Mouse (Mus musculus) layer of hippocampus, postnatal 36 days (tissue): ENCODE data around the gene Pop7. TPM values are rescaled to one million over a fixed set of nuclear protein-coding genes. Genes with fewer than 3 reads are reported as not detected.

Source experiments
- DNase-seq, 2 experiments: peaks; one replicate each; pipeline ENCODE4 v3.0.0; 2022
- microRNA-seq, 2 experiments: library from miRNA; unstranded; fragments of <30 nt; microRNA quantifications; one replicate each; pipeline ENCODE4 v1.2.0; 2021
- total RNA-seq, 2 experiments: library from RNA; stranded (reverse); gene quantifications; 2 replicates each; pipeline ENCODE4 v1.2.3; 2021

Gene Pop7
- total RNA-seq, 2 experiments from 2014 or later = 32.5 to 37.0 TPM

- DNase-seq = no peak
Measured at GRCm38 (mm10) chr5:137500186-137500585, 2.1 kb downstream of the Pop7 start.

GRCm38 (mm10) chr5:137493831-137494230 lies 8.5 kb downstream of the Pop7 start:
- peak in 1 of 2 experiments; percentile 36 for DNase-seq

- DNase-seq = peak; percentile 44 to 56
Measured at GRCm38 (mm10) chr5:137491559-137491958, 10.8 kb downstream of the Pop7 start.

- no peak for DNase-seq
Measured at GRCm38 (mm10) chr5:137487616-137488015, 14.7 kb downstream of the Pop7 start.

- no peak for DNase-seq
Measured at GRCm38 (mm10) chr5:137485851-137486155, 16.5 kb downstream of the Pop7 start.

- DNase-seq = no peak
Measured at GRCm38 (mm10) chr5:137485071-137485850, 17.1 kb downstream of the Pop7 start.

GRCm38 (mm10) chr5:137481897-137482296 lies 20.4 kb downstream of the Pop7 start:
- peak in 1 of 2 experiments; percentile 13 for DNase-seq

GRCm38 (mm10) chr5:137481138-137481537 lies 21.2 kb downstream of the Pop7 start:
- peak; percentile 74 to 77 for DNase-seq

GRCm38 (mm10) chr5:137476964-137477363 lies 25.4 kb downstream of the Pop7 start, which contains the start of gene Zan:
Zan (minus strand) TSS chr5:137477064.
- no peak for DNase-seq

GRCm38 (mm10) chr5:137474351-137474750 lies 28.0 kb downstream of the Pop7 start:
- no peak for DNase-seq

- DNase-seq = no peak
Measured at GRCm38 (mm10) chr5:137472252-137472904, 29.9 kb downstream of the Pop7 start.

- no peak for DNase-seq
Measured at GRCm38 (mm10) chr5:137466946-137467345, 35.4 kb downstream of the Pop7 start.

GRCm38 (mm10) chr5:137465049-137465448 lies 37.3 kb downstream of the Pop7 start:
- DNase-seq = peak in 1 of 2 experiments; percentile 16

- DNase-seq = no peak
Measured at GRCm38 (mm10) chr5:137455866-137456591, 46.3 kb downstream of the Pop7 start.

GRCm38 (mm10) chr5:137455206-137455605 lies 47.1 kb downstream of the Pop7 start:
- no peak for DNase-seq

Small RNAs within 50 kb of the gene (microRNA-seq; reads per million reads assigned to microRNA genes)
- 1.8 to 2.1 reads per million in 2 experiments for gene Mir6418

Other genes with a start within 250 kb of the Pop7 start
- gene Ache, start 215.0 kb downstream of the Pop7 start, total RNA-seq = 10 to 100 TPM; 57.1 to 62.7 TPM
- gene Ufsp1, start 207.9 kb downstream of the Pop7 start, total RNA-seq = 10 to 100 TPM in 1 of 2 experiments, 1 to 10 TPM in 1; 8.6 to 12.2 TPM
- gene Srrt, start 194.8 kb downstream of the Pop7 start, total RNA-seq = 100 to 1,000 TPM; 209 to 228 TPM
- gene Trip6, start 188.1 kb downstream of the Pop7 start, total RNA-seq = 1 to 10 TPM; 5.8 to 6.9 TPM
- gene Slc12a9, start 168.9 kb downstream of the Pop7 start, total RNA-seq = 10 to 100 TPM; 27.4 to 28.3 TPM
- 1 to 10 TPM; 4.2 to 4.6 TPM for gene Ephb4, start 152.4 kb downstream of the Pop7 start, total RNA-seq
- under 1 TPM; 0.10 to 0.13 TPM for gene Zan, start 25.5 kb downstream of the Pop7 start, total RNA-seq
- gene Gigyf1, start 16.0 kb upstream of the Pop7 start, total RNA-seq = 10 to 100 TPM; 56.7 to 58.9 TPM
- not detected for gene Epo, start 30.7 kb upstream of the Pop7 start, total RNA-seq
- gene Gnb2, start 31.0 kb upstream of the Pop7 start, total RNA-seq = 100 to 1,000 TPM; 554 to 565 TPM
- 100 to 1,000 TPM; 127 to 138 TPM for gene Actl6b, start 51.0 kb upstream of the Pop7 start, total RNA-seq
- gene Tfr2, start 67.3 kb upstream of the Pop7 start, total RNA-seq = 10 to 100 TPM; 13.4 to 16.1 TPM
- gene Mospd3, start 98.5 kb upstream of the Pop7 start, total RNA-seq = 10 to 100 TPM; 26.0 to 27.4 TPM
- gene Pcolce, start 111.3 kb upstream of the Pop7 start, total RNA-seq = 1 to 10 TPM; 8.4 to 8.8 TPM
- gene Fbxo24, start 126.5 kb upstream of the Pop7 start, total RNA-seq = under 1 TPM; 0.18 to 0.77 TPM
- 10 to 100 TPM; 21.8 to 25.3 TPM for gene Lrch4, start 126.6 kb upstream of the Pop7 start, total RNA-seq
- gene Gm20605, start 126.7 kb upstream of the Pop7 start, total RNA-seq = 10 to 100 TPM; 18.6 to 23.9 TPM
- gene Sap25, start 138.8 kb upstream of the Pop7 start, total RNA-seq = 10 to 100 TPM; 10.1 to 13.3 TPM
- under 1 TPM; 0.15 to 0.28 TPM for gene Irs3, start 143.2 kb upstream of the Pop7 start, total RNA-seq
- gene Agfg2, start 182.2 kb upstream of the Pop7 start, total RNA-seq = 10 to 100 TPM; 57.7 to 61.1 TPM
- 10 to 100 TPM; 65.4 to 66.3 TPM for gene Nyap1, start 239.1 kb upstream of the Pop7 start, total RNA-seq
- gene Tsc22d4, start 243.2 kb upstream of the Pop7 start, total RNA-seq = 100 to 1,000 TPM; 170 to 176 TPM